Mouse (Mus musculus) 3T3-L1 (cell line): ENCODE measurements around the gene Snx15.

Experiments used
- DNase-seq: peaks from one replicate; pipeline ENCODE4 v3.0.0-alpha.2; 2015; ENCODE audit warnings: low read depth, low spot score

Gene Snx15

DNA sequence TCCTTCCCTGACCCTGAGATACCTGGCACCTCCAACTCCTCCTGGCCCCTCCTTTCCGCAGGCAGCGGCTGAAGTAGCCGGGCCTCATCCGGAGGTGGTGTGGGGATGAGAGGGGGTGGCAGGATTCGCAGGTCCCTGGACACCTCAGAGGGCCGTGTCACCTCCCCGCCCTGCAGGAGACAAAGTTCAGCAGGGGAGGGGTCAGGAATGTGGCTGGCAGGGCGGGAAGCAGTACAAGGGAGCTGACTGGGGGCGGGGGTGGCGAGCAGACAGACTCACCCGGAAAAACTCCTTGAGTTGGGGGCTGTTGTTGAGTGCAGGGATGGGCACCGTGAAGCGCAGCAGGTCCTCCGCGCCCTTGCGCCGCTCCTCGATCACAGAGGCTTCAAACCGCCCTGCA is 6.3 kb downstream of the Snx15 start:
- DNase-seq, result no peak

DNA sequence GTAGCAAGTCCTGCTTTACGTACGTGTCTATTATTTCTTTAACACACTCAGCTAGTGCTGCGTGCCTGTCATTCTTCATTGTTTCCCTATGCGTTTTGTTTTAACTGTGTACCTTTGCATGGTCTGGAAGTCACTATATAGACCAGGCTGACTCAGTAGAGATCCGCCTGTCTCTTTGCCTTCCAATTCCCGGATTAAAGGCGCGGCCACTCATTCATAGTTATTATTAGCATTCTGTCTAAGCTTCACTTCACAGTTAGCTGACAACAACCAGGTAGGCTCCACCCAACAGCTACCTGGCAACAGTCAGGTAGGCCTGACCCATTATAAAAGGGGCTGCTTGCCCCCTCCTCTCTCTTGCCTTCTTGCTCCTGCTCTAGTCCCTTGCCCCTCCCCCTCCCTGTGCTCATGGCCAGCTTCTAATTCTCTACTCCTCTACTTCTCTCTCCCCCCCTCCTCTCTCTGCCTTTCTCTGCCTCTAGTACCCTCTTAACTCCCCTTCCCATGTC is 9.4 kb downstream of the Snx15 start:
- no peak for DNase-seq

DNA sequence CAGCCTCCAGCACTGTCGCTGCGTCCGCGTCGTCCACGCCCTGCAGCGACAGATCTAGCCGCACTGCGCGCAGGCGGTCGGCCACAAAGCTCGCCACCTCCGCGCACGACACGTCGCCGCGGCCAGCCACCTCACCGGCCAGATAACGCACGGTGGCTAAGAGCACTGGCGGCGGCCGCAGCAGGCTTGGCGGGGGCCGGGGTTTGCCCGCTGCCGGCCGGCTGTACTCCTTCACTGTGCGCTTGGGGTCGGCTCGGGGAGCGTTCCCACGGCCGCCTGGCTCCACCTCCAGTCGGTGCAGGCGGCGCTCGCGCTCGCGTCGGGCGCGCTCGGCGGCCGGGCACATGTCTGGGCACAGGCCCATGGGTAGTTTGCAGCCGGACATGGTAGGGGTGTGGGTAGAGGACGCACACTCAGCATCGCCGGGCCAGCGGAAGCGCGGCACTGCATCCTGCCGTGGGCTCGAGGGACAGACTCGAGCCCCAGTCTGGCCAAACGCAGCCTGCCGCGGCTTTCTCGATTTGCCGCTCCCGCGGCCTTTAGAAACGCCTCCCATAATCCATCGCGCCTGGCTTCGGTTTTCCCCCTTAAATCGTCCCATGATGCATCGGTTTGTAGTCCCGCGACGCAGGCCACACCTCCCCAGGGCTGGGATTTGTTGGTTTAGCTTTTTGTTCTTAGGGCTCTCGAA is 10.0 kb downstream of the Snx15 start, which contains the start of gene Sac3d1:
Sac3d1 (minus strand) TSS at position 665 of the 691 bp plus-strand sequence.
- peak; percentile 98 for DNase-seq

DNA sequence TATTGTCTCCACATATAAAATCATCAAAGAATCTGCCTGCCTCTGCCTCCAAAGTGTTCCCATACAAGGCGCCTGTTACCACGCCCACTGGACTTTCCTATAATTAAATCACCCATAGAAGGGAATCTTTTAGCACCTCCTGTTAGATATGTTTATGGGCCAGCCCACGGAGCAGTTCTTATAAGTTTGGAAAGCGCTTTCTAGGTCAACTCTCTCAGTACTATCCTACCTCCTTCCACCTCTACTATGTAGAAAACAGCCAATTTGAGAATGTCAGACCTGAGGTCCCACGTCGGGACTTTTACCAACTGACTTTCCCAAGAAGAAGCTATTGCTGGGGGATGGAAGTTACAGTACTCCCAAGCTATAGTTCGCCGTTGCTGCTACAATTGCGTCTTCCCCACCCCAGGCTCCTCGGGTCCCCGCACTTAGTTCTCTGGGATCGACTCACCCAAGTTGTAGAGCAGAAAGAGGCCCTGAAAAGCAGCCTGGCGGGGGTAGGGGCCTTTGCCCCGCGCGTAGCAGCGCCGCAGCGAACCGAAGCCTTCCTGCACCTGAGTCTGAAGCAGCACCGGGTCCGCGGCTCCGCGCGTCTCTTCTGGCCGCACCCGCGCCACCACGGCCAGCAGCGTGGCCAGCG is 10.6 kb downstream of the Snx15 start:
- DNase-seq, result peak; percentile 53

DNA sequence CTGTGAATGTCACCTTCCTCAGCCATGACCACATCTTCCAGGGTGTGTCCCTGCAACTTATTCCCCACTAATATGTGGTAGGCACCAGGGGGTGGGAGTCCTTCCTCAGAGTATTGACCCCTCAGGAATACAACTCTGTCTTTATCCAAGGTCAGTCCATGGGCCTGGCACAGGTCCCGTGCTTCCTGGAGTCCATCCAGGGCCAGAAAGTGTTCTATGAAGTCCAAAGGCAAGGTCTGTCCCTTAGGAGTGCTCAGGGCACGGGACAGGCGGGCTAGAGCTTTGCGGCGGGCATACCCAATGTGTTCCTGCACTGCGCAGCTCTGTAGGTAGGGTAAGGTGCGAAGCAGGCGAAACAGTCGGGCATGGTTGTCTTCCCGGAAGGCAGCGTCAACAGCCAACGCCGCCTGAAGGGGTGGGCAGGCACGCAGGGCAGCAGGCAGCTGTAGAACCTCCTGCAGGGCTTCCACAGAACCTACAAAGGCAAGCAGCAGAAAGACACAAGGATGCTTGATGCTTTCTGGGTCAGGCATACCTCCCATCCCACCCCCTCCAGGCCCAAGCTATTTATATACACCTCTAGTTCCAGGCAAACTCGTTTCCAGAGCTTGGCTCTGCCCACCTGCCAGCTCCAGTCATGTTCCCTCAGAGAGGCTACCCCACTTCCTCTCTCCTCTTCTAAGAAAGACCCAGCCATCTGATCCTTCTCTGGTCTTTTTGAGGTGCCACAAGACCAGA is 11.8 kb downstream of the Snx15 start:
- DNase-seq, result no peak

DNA sequence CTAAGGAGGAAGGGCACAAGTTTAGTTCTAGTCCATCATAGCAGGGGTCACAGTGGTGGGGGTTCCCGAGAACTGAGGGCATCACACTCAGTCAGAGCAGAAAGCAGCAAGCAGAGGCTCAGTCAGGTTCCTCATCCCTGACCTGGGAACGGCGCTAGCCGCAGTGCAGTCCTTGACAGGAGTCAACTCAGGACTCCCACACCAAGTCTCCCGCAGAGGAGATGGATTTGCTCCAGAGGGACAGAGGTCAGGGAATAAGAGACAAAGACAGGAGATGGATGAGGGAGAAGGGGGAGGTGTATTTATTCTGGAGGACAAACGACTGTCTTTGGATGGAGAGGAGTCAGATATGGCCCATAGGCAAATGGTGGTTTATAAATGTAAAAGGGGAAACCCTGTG is 15.0 kb downstream of the Snx15 start:
- no peak for DNase-seq

DNA sequence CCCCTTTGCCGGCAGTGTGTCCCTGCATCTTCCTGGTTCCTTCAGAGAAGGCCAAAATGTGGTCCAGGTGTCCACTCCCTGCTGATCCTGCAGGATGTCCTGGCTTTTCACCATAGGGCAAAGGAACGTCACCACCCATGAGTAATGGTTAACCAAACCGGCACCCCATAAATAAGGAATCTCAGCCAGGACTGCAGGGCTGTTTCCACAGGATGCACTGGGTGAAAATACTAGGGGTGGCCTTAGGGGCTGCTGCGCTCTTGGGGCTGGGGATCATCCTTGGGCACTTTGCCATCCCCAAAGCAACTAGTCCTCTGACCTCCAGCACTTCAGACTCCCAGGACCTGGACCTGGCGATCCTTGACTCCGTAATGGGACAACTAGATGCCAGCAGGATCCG is 22.5 kb downstream of the Snx15 start, which contains the start of gene Naaladl1:
Naaladl1 (plus strand) TSS at position 197 of the 400 bp plus-strand sequence.
- DNase-seq, result no peak

DNA sequence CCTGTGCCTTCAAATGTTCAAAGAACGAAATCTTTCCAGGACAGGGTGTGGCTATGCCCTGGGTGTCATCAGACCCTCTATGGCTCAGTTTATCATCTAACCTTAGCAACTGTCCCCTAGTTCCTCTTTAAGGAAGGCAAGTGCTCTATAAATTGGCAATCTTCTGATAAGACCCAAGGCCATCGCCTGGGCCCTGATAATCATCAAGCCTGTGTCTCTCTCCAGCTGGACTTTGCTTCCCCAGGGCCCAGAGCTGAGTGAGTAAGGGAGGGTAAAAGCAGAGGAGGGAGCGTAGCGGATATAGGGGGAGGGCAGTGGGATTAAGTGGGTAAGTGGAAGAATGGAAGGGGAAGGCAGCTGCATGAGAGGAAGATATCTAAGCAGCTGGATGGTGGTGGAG is 23.6 kb downstream of the Snx15 start:
- DNase-seq, result no peak

DNA sequence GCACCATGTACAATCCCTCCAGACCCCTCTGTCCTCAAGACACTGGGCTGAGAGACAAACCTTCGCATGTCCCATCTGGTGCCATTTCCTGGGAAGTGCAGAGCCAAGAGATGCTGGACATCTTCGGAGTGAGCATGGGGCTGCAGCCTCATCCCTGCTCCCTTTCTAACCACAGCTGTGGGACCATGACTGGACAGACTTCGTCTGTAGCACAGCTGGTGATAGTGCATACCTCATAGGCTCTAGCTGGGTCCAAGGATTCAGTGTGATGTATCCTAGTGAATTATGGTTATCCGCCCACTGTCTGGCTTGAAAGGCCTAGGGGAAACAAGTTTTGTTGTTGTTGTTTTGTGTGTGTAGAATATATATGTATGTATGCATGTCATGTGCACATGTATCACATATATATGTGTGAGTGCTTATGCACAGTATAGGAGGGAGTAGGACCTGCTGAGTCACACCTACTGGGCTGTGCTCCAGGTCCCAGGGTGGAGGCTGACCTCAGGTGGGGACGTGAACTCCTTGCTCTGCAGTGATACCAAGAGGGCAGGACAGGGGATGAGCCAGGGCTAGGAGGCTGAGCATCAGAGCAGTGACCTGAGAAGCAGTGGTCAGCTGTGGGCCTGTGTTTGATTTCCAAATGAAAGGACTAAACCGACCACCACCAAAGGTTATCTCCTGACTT is 25.8 kb downstream of the Snx15 start:
- no peak for DNase-seq

DNA sequence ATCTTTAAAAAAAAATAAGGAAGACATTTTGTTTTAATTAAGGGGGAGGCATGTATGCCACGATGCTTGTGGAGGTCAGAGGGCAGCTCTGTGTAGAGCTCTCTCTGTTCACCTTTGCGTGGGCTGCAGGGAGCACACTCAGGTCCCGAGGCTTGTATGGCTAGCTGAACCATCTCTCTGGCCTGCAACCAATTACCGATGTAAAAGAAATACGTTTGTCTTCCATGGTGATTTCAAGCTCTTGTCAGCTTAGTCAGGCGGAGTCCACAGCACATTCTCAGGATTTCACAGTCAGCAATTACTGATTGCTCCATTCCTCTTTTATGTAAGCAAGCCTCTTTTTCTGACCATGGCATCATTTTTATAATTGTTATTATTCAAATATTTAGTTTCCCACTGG is 26.9 kb downstream of the Snx15 start:
- DNase-seq, result no peak

DNA sequence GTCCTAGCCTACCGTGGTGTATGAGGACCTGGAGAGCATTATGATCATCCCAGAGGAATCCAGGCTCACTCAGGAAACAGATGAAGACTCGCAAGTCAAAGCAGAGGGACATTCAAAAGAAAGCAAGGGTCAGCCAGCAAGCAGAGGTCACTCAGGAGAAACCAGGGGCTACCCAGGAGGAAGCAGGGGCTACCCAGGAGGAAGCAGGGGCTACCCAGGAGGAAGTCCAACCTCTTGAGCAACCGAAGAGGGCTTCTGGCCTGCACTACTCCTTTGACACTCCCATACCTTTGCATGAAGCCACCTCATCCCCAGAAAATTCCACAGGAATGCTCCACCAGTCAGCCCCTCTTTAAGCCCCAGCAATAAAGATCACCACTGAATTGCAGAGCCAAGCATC is 30.3 kb downstream of the Snx15 start:
- no peak for DNase-seq

DNA sequence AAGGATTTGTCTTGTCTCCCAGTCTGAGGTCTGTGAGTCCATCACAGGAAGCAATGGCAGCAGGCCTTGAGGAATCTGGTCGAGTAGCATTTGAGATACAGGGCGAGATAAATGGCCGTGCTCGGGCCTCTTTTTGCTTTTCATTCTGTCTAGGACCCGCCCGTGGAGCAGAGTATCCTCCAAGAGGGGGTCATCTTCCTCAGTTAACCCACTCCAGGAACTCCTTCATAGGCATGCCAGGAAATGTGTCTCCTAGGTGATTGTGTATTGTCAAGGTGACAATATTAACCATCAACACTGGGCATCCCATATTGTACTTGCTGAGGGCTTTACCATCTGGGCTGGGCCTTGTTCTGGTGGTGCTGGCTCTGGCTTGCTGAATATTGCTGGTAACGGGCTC is 34.0 kb downstream of the Snx15 start, which contains the start of gene AC131692.1:
AC131692.1 (plus strand) TSS at position 301 of the 400 bp plus-strand sequence.
- DNase-seq, result no peak

DNA sequence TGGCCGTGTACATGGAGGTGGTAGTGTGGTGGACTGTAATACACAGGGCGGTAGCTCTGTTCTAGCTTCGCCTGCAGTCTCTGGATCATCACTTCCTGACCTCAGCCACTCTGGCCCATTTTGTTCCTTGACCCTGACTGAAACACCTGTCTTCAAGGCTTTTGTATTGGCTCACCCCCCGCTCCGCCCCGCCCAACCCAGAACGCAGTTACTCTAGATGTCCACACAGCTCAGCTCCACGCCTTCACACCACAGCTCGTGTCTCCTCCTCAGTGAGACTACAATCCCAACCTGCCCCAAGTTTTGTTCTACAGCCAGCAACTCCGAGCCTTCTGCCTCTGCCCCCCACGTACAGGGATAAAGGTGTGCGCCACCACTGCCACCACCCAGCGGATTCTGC is 39.3 kb downstream of the Snx15 start:
- DNase-seq, result no peak

DNA sequence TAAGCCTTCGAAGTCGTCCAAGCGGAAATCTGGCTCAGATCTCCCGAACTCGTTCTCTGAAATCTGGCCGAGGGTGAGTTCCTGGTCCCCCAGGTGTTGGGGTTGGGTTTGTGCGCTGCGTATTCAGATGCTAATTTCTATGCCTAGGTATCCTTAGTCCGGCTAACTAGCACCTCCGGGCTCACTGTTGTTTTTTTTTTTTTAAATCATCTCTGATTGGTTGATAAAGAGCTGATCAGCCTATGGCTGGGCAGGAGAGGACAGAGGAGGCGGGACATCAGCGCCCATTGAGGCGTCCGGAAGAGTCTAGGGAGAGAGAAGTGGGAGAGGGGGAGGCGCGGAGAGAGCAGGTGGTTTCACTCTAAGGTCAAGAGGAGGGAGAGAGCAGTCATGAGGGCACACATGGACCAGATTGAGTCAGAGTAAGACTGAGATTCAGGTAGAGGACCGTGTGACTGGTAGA is 42.7 kb downstream of the Snx15 start:
- DNase-seq, result peak; percentile 92

DNA sequence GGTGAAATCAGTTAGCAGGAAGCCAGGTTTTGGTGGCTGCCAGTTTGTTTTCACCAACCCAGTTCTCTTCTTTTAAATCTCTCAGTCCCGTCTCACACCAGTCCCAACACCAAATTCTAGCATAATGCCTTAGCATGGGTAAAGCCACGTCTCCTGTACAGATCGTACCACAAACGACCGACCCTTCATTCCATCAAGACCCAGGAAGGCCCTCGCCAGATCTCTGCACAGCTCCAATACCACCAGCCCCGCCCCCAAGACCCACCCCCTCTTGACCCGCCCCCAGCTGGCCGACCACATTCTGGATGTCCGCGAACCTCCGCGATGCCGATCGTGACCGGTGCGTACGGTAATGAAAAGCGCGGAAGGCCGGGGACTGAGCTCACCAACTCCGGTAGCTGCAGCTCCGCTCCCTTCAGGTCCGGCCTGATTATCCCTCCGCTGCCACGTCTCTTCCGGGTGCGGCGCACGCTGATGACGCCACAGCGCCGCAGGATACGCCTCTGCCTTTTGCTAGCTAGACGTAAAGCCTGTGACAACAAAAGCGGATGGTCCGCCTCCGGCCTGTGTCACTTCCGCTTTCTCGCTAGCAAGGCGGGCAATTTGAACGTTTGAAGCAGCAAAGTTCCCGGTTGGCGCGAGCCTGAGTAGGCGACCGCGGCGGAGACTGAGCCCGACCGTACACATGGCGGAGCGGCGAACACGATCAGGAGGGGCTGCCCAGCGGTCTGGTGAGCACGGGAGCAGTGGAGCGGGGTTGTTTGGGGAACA is 43.4 kb downstream of the Snx15 start, which contains the start of the genes Zfpl1 and Cdca5:
Zfpl1 (minus strand) TSS at position 479 of the 771 bp plus-strand sequence.
Cdca5 (plus strand) TSS at position 506 of the 771 bp plus-strand sequence.
- peak; percentile 99 for DNase-seq

DNA sequence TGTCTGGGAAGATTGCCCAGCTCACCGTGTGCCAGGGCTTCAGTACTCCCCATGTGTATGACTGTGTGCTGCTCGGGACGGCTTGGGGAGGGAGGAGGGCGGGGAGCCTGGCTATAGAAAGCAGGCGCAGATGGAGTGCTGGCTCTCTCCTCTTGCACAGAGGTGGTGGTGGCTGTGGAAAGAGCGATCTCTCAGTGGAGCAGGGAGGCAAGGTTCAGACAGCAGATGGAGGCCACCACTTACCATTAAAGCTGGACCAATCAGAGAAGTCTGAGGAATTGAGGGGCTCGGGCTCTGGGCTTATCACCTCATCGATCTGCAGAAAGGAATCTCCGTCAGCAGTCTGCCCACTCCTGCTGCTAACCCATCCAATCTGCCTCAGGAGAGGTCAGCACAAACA is 45.9 kb downstream of the Snx15 start, which contains the start of gene Gm28374:
Gm28374 (minus strand) TSS at position 101 of the 400 bp plus-strand sequence.
- DNase-seq, result no peak

DNA sequence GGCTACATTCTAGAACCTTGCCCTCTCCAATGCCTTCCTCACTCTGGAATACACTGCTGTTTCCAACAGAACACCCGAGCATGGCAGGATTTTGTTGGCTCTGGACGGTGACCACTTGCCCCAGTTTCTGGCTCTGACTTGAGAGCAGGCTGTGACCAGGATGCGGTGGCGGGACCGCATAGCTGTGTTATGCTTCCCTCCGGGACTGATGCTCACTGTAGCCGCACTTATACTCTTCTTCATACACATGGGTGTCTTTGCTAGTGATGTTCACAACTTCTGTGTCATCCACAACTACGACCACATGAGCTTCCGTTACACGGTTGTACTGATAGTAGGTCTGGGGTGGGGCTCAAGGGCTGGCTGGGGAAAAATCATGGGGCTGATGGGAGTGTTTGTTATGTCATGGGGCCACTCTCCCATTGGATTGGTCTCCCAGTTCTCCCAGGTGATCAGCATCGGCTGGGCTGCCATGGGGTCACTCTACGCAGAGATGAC is 48.1 kb downstream of the Snx15 start, which contains the start of gene Tmem262:
Tmem262 (plus strand) TSS at position 51 of the 498 bp plus-strand sequence.
- DNase-seq, result no peak

DNA sequence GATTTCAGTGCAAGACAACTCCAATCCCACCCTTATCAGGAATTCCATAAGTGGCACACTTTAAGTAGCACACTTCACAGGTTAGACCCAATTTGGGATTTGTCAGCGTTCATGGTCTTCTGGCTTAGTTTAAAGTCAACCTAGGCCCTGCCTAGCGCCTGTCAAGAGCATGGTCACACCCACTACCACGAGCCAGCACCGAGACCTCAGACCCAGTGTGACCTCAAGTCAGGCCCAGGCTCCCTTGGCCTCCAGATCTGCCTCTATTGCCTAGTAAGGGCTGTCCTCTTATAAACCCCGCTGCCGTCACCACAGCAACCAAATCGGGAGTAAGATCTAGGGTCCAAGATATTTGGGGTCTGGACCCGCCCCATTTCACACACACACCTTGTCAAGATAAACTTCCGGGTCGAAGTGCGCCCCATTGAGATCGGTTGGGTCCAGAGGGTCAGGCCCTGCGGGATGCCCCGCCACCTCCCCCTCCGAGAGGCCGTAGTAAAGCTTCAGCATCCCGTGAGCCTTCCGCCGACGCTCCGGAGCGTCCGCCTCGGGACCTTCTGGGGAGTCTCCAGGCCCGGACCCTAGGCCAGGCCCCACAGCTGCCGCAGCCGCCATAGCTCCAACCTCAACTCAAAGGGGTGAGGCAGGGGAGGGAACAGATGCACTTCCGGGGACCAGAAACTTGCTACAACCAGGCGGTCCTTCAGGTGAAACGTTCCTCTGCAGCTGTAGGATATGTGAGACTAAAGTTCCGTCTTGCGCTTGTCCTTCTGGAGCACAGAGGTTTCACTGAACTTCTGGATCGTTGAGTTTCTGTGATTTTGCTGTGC is 51.3 kb downstream of the Snx15 start, which contains the start of gene Vps51:
Vps51 (minus strand) TSS at position 668 of the 830 bp plus-strand sequence.
- DNase-seq, result peak; percentile 98

DNA sequence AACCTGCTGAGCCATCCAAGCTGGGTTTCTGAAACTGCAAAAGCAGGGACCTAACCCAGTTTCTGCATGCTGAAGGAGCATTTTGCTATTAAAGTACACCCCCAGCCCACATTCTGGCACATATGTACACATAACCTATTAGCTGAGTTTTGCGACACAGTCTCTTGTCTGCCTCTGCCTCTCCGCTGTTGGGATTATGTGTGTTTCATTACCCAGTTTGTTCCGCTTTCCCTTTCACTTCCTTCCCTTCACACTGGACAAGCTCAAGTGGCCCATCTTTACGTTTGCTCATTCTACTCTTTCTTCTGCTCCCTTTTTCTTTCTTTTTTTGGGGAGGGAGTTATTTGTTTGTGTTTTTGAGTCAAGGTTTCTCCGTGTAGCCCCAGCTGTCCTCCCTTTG is 54.2 kb downstream of the Snx15 start:
- no peak for DNase-seq
